Mouse (Mus musculus) stomach, postnatal 0 days (tissue): ENCODE results near the gene 2310022A10Rik. TPM values are rescaled to one million over a fixed set of nuclear protein-coding genes. Genes with fewer than 3 reads are reported as not detected.

ENCODE experiments used
- ATAC-seq: fragments of 200-750 bp; cut with Nextera tagmentation; 2 replicates; pipeline ENCODE4 v1.8.0; 2017; ENCODE audit not compliant: low FRiP score, low TSS enrichment
- DNase-seq: peaks from one replicate; pipeline ENCODE4 v3.0.0-alpha.2; 2016; ENCODE audit warnings: low spot score
- H3K27ac ChIP-seq: fragments of 300-500 bp; sonication (generic); replicated peaks from 2 replicates; pipeline ENCODE4 v1.5.1; 2014; ENCODE audit warnings: mild to moderate bottlenecking, control low read depth
- H3K27me3 ChIP-seq: fragments of 300-500 bp; sonication (generic); 2 replicates; pipeline ENCODE4 v1.6.1; 2014; ENCODE audit warnings: low read length; ENCODE audit not compliant: control insufficient read depth, insufficient read depth
- H3K36me3 ChIP-seq: fragments of 300-500 bp; sonication (generic); 2 replicates; pipeline ENCODE4 v1.6.1; 2014; ENCODE audit warnings: low read length, mixed read lengths; ENCODE audit not compliant: control insufficient read depth, insufficient read depth
- H3K4me1 ChIP-seq: fragments of 300-500 bp; sonication (generic); replicated peaks from 2 replicates; pipeline ENCODE4 v1.6.1; 2014; ENCODE audit warnings: antibody characterized with exemption; ENCODE audit not compliant: control insufficient read depth, insufficient read depth
- H3K4me2 ChIP-seq: fragments of 300-500 bp; sonication (generic); replicated peaks from 2 replicates; pipeline ENCODE4 v1.6.1; 2014; ENCODE audit warnings: low read depth, mild to moderate bottlenecking, control low read depth, moderate library complexity
- H3K4me3 ChIP-seq: fragments of 300-500 bp; sonication (generic); 2 replicates; pipeline ENCODE4 v1.5.1; 2014; ENCODE audit warnings: low read depth, low read length, control low read depth
- H3K9ac ChIP-seq: fragments of 300-500 bp; sonication (generic); 2 replicates; pipeline ENCODE4 v1.6.1; 2014; ENCODE audit warnings: mild to moderate bottlenecking, low read length, control low read depth, mixed read lengths
- H3K9me3 ChIP-seq: fragments of 300-500 bp; sonication (generic); 2 replicates; pipeline ENCODE4 v1.6.1; 2016; ENCODE audit warnings: low read length; ENCODE audit not compliant: control insufficient read depth
- CTCF ChIP-seq: IDR thresholded peaks from 2 replicates; pipeline ENCODE4 v1.5.1; 2016; ENCODE audit warnings: antibody characterized with exemption, low read depth, mild to moderate bottlenecking, moderate library complexity
- EP300 ChIP-seq: optimal IDR thresholded peaks from 2 replicates; pipeline ENCODE3; 2016; ENCODE audit warnings: antibody characterized with exemption
- WGBS: fragments of 180-500 bp; shearing (Covaris S2); extraction: QIAGEN DNeasy Blood & Tissue Kit; methylation state at CpG from one replicate; pipeline ENCODE4 v1.1.7; 2014; 5-methylcytosine and 5-hydroxymethylcytosine counted together
- polyA plus RNA-seq: library from polyadenylated mRNA; unstranded; fragments of >200 nt; fragmentation: Nextera tagmentation; extraction: Ambion mirVana; gene quantifications from 2 replicates; pipeline ENCODE4 v1.2.1, GENCODE M21; 2015

The 2310022A10Rik gene
- polyA plus RNA-seq, 1 experiment from 2014 or later: 11.4 TPM

DNA sequence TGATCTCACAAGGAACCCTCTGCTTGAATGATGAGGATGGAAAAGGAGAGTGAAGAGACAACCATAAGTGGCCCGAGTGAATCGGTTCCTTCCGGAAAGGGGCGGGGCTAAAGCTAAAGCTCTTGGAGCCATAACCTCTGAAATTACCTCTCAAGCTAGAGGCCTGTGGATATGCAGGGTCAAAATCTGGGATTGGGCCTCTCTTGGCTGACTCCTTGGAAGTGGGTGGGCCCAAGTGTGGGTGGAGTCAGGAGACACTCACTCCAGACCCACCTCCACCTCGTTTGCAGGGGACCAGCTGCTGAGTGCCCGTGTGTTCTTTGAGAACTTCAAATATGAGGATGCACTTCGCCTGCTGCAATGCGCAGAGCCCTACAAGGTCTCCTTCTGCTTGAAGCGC lies 38.1 kb upstream of the 2310022A10Rik start:
- H3K4me1 ChIP-seq: no peaks in the 10 kb centered on the region
- DNase-seq (no peak), ATAC-seq (peak; percentile 33)
- no peak overlapping the region for H3K27ac ChIP-seq
- H3K27me3 ChIP-seq: no peaks in the 10 kb centered on the region
- H3K36me3 ChIP-seq: 0 out of 2 replicates have a peak, but pooled peaks cover 3% of the 10 kb centered on the region
- H3K9me3 ChIP-seq: no peaks in the 10 kb centered on the region
- no peak for TF ChIP-seq EP300
- no peak for TF ChIP-seq CTCF
- H3K9ac ChIP-seq: no peak overlapping the region
- no peak overlapping the region for H3K4me3 ChIP-seq
- 74% methylated on average over 9 of the region's 9 CpGs for WGBS
- no peak overlapping the region for H3K4me2 ChIP-seq

- Histone ChIP-seq H3K27me3 (no peaks in the 10 kb centered on the region), H3K36me3 (0 out of 2 replicates have a peak, but pooled peaks cover 3% of the 10 kb centered on the region), H3K4me1 (no peaks in the 10 kb centered on the region), H3K4me2 (no peak overlapping the region), H3K4me3 (no peak overlapping the region), H3K9me3 (no peaks in the 10 kb centered on the region), H3K27ac (no peak overlapping the region), H3K9ac (no peak overlapping the region)
- ATAC-seq (no peak), DNase-seq (no peak)
- WGBS: 82% methylated on average over 9 of the region's 9 CpGs
- no peak for TF ChIP-seq CTCF
Measured at GRCm38 (mm10) chr7:27518314-27518713, 34.7 kb upstream of the 2310022A10Rik start.

GRCm38 (mm10) chr7:27520104-27520503 lies 32.9 kb upstream of the 2310022A10Rik start:
- no peak for DNase-seq
- Histone ChIP-seq H3K9ac (no peak overlapping the region), H3K9me3 (no peaks in the 10 kb centered on the region), H3K4me3 (no peak overlapping the region), H3K36me3 (0 out of 2 replicates have a peak, but pooled peaks cover 3% of the 10 kb centered on the region), H3K27ac (peak overlapping the region; percentile 40; the same call in 1 of the 2 replicates), H3K4me2 (no peak overlapping the region), H3K27me3 (no peaks in the 10 kb centered on the region), H3K4me1 (no peaks in the 10 kb centered on the region)
- TF ChIP-seq EP300: no peak
- TF ChIP-seq CTCF: peak; percentile 37
- ATAC-seq: no peak

- no peaks in the 10 kb centered on the region for H3K4me1 ChIP-seq
- H3K27me3 ChIP-seq: no peaks in the 10 kb centered on the region
- ATAC-seq: peak; percentile 79
- H3K4me3 ChIP-seq: no peak overlapping the region
- peak; percentile 79 for DNase-seq
- TF ChIP-seq CTCF: no peak
- no peak for TF ChIP-seq EP300
- 0 out of 2 replicates have a peak, but pooled peaks cover 3% of the 10 kb centered on the region for H3K36me3 ChIP-seq
- H3K9ac ChIP-seq: no peak overlapping the region
- no peaks in the 10 kb centered on the region for H3K9me3 ChIP-seq
- no peak overlapping the region for H3K4me2 ChIP-seq
- 44% methylated on average over 1 of the region's 1 CpGs for WGBS
- peak overlapping the region; percentile 50; the same call in 1 of the 2 replicates for H3K27ac ChIP-seq
Measured at GRCm38 (mm10) chr7:27520599-27520998, 32.4 kb upstream of the 2310022A10Rik start.

DNA sequence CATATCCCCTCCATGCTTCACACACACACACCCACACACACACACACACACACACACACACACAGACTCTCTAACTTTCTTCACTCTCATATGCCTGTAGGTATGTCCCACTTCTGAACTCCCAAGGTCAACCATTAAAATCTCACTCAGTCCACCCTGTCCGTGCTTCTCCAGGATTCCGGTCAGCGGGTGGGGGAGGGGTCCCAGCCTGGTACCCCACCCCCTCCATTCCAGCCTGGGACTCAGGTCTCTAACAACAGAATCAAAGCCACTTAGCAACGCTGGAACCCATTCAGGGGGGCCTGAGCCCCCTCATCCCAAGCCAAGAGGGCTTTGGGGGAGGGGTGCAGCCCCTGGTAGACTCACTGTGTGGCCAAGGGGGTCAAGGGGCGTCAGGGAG lies 30.1 kb upstream of the 2310022A10Rik start, which contains the start of gene Hipk4:
TSS of gene Hipk4 (plus strand) at position 301 of the 400 bp plus-strand sequence.
- DNase-seq: no peak
- Histone ChIP-seq H3K4me1 (no peaks in the 10 kb centered on the region), H3K4me2 (no peak within 1 kb of the TSS), H3K9me3 (no peaks in the 10 kb centered on the region), H3K27ac (no peak within 1 kb of the TSS), H3K27me3 (no peaks in the 10 kb centered on the region), H3K4me3 (no peak within 1 kb of the TSS), H3K9ac (no peak within 1 kb of the TSS), H3K36me3 (no peaks in the 10 kb centered on the region)
- 51% methylated on average over 5 of the region's 5 CpGs for WGBS
- no peak for ATAC-seq
- TF ChIP-seq EP300: no peak
- no peak for TF ChIP-seq CTCF

GRCm38 (mm10) chr7:27523805-27524204 lies 29.2 kb upstream of the 2310022A10Rik start:
- 92% methylated on average over 13 of the region's 13 CpGs for WGBS
- Histone ChIP-seq H3K4me3 (no peak overlapping the region), H3K36me3 (no peaks in the 10 kb centered on the region), H3K27me3 (no peaks in the 10 kb centered on the region), H3K4me1 (no peaks in the 10 kb centered on the region), H3K9ac (no peak overlapping the region), H3K4me2 (no peak overlapping the region), H3K9me3 (no peaks in the 10 kb centered on the region), H3K27ac (no peak overlapping the region)
- DNase-seq (no peak), ATAC-seq (no peak)
- no peak for TF ChIP-seq EP300
- no peak for TF ChIP-seq CTCF
